ENCODE assay signal across 8 mouse cellular contexts in genomic region chr2:181837372-181838292, GRCm38 (mm10). TPM values are rescaled to one million over a fixed set of nuclear protein-coding genes. Genes with fewer than 3 reads are reported as not detected.
DNase-seq lines count a peak whose midpoint lies in the region; ATAC-seq and TF ChIP-seq lines count a peak whose summit lies in the region.

TSS of gene Pcmtd2 (plus strand) at chr2:181837854.

- no peak for TF ChIP-seq EP300 in lung, postnatal 0 days (IDR thresholded peaks at IDR 0.05)

- H3K36me3 ChIP-seq in hindbrain, embryonic 10.5 days = peaks cover 5% of the 10 kb centered on the region
- H3K36me3 ChIP-seq in lung, postnatal 0 days (ENCODE audit: insufficient read depth, low read length) = 0 out of 2 replicates have a peak, but pooled peaks cover 3% of the 10 kb centered on the region

- H3K9me3 ChIP-seq in hindbrain, embryonic 10.5 days = no peaks in the 10 kb centered on the region
- no peaks in the 10 kb centered on the region for H3K9me3 ChIP-seq in lung, postnatal 0 days (ENCODE audit: low read length)

- H3K9ac ChIP-seq in lung, postnatal 0 days (replicated peaks; ENCODE audit: low read depth) = peak within 1 kb of the TSS; percentile 75

- H3K27ac ChIP-seq in hindbrain, embryonic 10.5 days = peak within 1 kb of the TSS; percentile 91
- peak within 1 kb of the TSS; percentile 88 for H3K27ac ChIP-seq in lung, postnatal 0 days (ENCODE audit: low read length)

- peak; percentile 96 for DNase-seq in MN1 (ENCODE audit: low spot score)
- DNase-seq in cerebellum, adult 9-10 months = peak; percentile 92
- DNase-seq in hindbrain, embryonic 10.5 days (ENCODE audit: low spot score) = peak; percentile 93
- peak; percentile 94 for DNase-seq in layer of hippocampus, adult 9-11 months
- DNase-seq in lung, postnatal 0 days (ENCODE audit: low spot score) = peak; percentile 98
- peak; percentile 82 for DNase-seq in ovary, postnatal 14 days (ENCODE audit: low spot score)
- DNase-seq in thymus, postnatal 14 days = peak; percentile 93

- H3K4me3 ChIP-seq in hindbrain, embryonic 10.5 days = peak within 1 kb of the TSS; percentile 86
- H3K4me3 ChIP-seq in lung, postnatal 0 days (ENCODE audit: low read depth, low read length) = peak within 1 kb of the TSS; percentile 75

- peaks cover 18% of the 10 kb centered on the region for H3K4me1 ChIP-seq in hindbrain, embryonic 10.5 days (replicated peaks)
- peaks cover 9% of the 10 kb centered on the region; the same call in 1 of the 2 replicates for H3K4me1 ChIP-seq in lung, postnatal 0 days (ENCODE audit: insufficient read depth, low read depth, low read length)

- no peaks in the 10 kb centered on the region for H3K27me3 ChIP-seq in hindbrain, embryonic 10.5 days (ENCODE audit: insufficient read depth, poor library complexity, severe bottlenecking)
- no peaks in the 10 kb centered on the region for H3K27me3 ChIP-seq in lung, postnatal 0 days (replicated peaks; ENCODE audit: insufficient read depth, low read length)

- no peak for TF ChIP-seq CTCF in lung, postnatal 0 days (IDR thresholded peaks at IDR 0.05)

- WGBS in hindbrain, embryonic 10.5 days = 1% methylated on average over 35 of the region's 35 CpGs
- 1% methylated on average over 35 of the region's 35 CpGs for WGBS in lung, postnatal 0 days

- H3K4me2 ChIP-seq in lung, postnatal 0 days (replicated peaks; ENCODE audit: low read depth, low read length) = peak within 1 kb of the TSS; percentile 64

- ATAC-seq in frontal cortex, adult (ENCODE audit: low TSS enrichment) = peak; percentile 99
- peak; percentile 99 for ATAC-seq in lung, postnatal 0 days

RNA-seq across cellular contexts. Expression of gene Pcmtd2, which starts in this region (rescaled TPM):
- polyA plus RNA-seq in hindbrain, embryonic 10.5 days (2016; fragmentation: Nextera tagmentation; extraction: Ambion mirVana) = 21.8 and 24.5 TPM in 2 replicates
- polyA plus RNA-seq in lung, postnatal 0 days (2015; fragmentation: Nextera tagmentation; extraction: Ambion mirVana) = 37.3 and 43.6 TPM in 2 replicates

Comparison
In these comparisons a context has a peak if more than half of its experiments do, and no peak if none do; other contexts are left out.
1. Peak in every context shown above with its lines: DNase-seq, ATAC-seq, H3K4me3 ChIP-seq and H3K27ac ChIP-seq.